Mouse (Mus musculus) olfactory bulb, adult 2 months (tissue): Measurements from ENCODE around the gene Mphosph9. TPM values are rescaled to one million over a fixed set of nuclear protein-coding genes. Genes with fewer than 3 reads are reported as not detected.
A peak's percentile ranks its signal among the peaks of the same experiment; 100 is the strongest.

Source experiments
- H3K27ac ChIP-seq: fragments of 200-500 bp; 2 replicates; pipeline ENCODE4 v1.5.1; 2012; ENCODE audit warnings: low read depth, low read length; ENCODE audit not compliant: insufficient read depth
- H3K4me1 ChIP-seq: fragments of 200-500 bp; 2 replicates; pipeline ENCODE4 v1.6.1; 2012; ENCODE audit warnings: low read length; ENCODE audit not compliant: control insufficient read depth, insufficient read depth
- H3K4me3 ChIP-seq: fragments of 200-500 bp; 2 replicates; pipeline ENCODE4 v1.5.1; 2012; ENCODE audit warnings: mild to moderate bottlenecking, low read depth, low read length, moderate library complexity; ENCODE audit not compliant: insufficient read depth
- CTCF ChIP-seq: fragments of 200-500 bp; IDR thresholded peaks from 2 replicates; pipeline ENCODE4 v1.5.1; 2012; ENCODE audit warnings: low read depth, mild to moderate bottlenecking, low read length, moderate library complexity; ENCODE audit not compliant: insufficient read depth
- POLR2A ChIP-seq: fragments of 200-500 bp; IDR thresholded peaks from 2 replicates; pipeline ENCODE4 v1.6.1; 2012; ENCODE audit warnings: mild to moderate bottlenecking, low read depth, low read length, moderate library complexity; ENCODE audit not compliant: insufficient read depth
- WGBS: fragments of 180-500 bp; shearing (Covaris S2); methylation state at CpG from one replicate; pipeline ENCODE4 v1.1.7; 2018; 5-methylcytosine and 5-hydroxymethylcytosine counted together
- polyA plus RNA-seq: library from polyadenylated mRNA; stranded (reverse); fragments of >200 nt; gene quantifications from 2 replicates; pipeline ENCODE4 v1.2.4, GENCODE M21; 2012; ENCODE audit warnings: low replicate concordance; ENCODE audit not compliant: missing spikeins, insufficient read depth, insufficient read length

Gene Mphosph9
- polyA plus RNA-seq, 1 experiment = not detected

GRCm38 (mm10) chr5:124247986-124248626, 79.7 kb downstream of the Mphosph9 start:
- Histone ChIP-seq H3K27ac (peak overlapping the region; percentile 63; the same call in 1 of the 2 replicates), H3K4me3 (peak overlapping the region; percentile 20), H3K4me1 (peaks cover 23% of the 10 kb centered on the region)
- WGBS = 37% methylated on average over 9 of the region's 9 CpGs
- TF ChIP-seq POLR2A (no peak), CTCF (no peak)

- no peak for TF ChIP-seq POLR2A
- no peak for TF ChIP-seq CTCF
- 42% methylated on average over 7 of the region's 7 CpGs for whole genome bisulfite sequencing
- Histone ChIP-seq H3K27ac (peak overlapping the region; percentile 45; the same call in 1 of the 2 replicates), H3K4me3 (peak overlapping the region; percentile 16; the same call in 1 of the 2 replicates), H3K4me1 (peaks cover 28% of the 10 kb centered on the region)
Observed at GRCm38 (mm10) chr5:124247296-124247695, 80.5 kb downstream of the Mphosph9 start.

GRCm38 (mm10) chr5:124244885-124245284, 82.9 kb downstream of the Mphosph9 start:
- no peak overlapping the region for H3K4me3 ChIP-seq
- H3K27ac ChIP-seq = no peak overlapping the region
- peaks cover 43% of the 10 kb centered on the region for H3K4me1 ChIP-seq
- TF ChIP-seq CTCF (no peak), POLR2A (no peak)
- WGBS = 88% methylated on average over 7 of the region's 7 CpGs

GRCm38 (mm10) chr5:124244449-124244848, 83.3 kb downstream of the Mphosph9 start:
- no peak for TF ChIP-seq POLR2A
- no peak for TF ChIP-seq CTCF
- no peak overlapping the region for H3K27ac ChIP-seq
- no peak overlapping the region for H3K4me3 ChIP-seq
- H3K4me1 ChIP-seq = peaks cover 43% of the 10 kb centered on the region
- 92% methylated on average over 8 of the region's 8 CpGs for WGBS

- 75% methylated on average over 9 of the region's 9 CpGs for WGBS
- TF ChIP-seq CTCF = no peak
- no peak for TF ChIP-seq POLR2A
- H3K4me3 ChIP-seq = no peak overlapping the region
- H3K27ac ChIP-seq = no peak overlapping the region
- peaks cover 49% of the 10 kb centered on the region for H3K4me1 ChIP-seq
Observed at GRCm38 (mm10) chr5:124243236-124243901, 84.4 kb downstream of the Mphosph9 start.

- peak overlapping the region; percentile 88 for H3K27ac ChIP-seq
- H3K4me3 ChIP-seq = no peak overlapping the region
- WGBS = 30% methylated on average over 10 of the region's 10 CpGs
- TF ChIP-seq CTCF (no peak), POLR2A (no peak)
- peaks cover 45% of the 10 kb centered on the region for H3K4me1 ChIP-seq
Observed at GRCm38 (mm10) chr5:124241686-124242444, 85.9 kb downstream of the Mphosph9 start.

GRCm38 (mm10) chr5:124240841-124241685, 86.7 kb downstream of the Mphosph9 start:
- H3K27ac ChIP-seq = peak overlapping the region; percentile 88
- WGBS = 34% methylated on average over 22 of the region's 22 CpGs
- no peak overlapping the region for H3K4me3 ChIP-seq
- H3K4me1 ChIP-seq = peaks cover 48% of the 10 kb centered on the region
- TF ChIP-seq POLR2A = no peak
- TF ChIP-seq CTCF = no peak

GRCm38 (mm10) chr5:124236180-124236579, 91.6 kb downstream of the Mphosph9 start:
- 72% methylated on average over 4 of the region's 4 CpGs for WGBS
- no peak for TF ChIP-seq POLR2A
- TF ChIP-seq CTCF = no peak
- Histone ChIP-seq H3K4me3 (no peak overlapping the region), H3K27ac (no peak overlapping the region), H3K4me1 (peaks cover 60% of the 10 kb centered on the region)
